Mouse (Mus musculus) liver, embryonic 14.5 days (tissue): ENCODE results near the gene Mia2. TPM values are rescaled to one million over a fixed set of nuclear protein-coding genes. Genes with fewer than 3 reads are reported as not detected.
"Not testable (repeated sequence)": the region's sequence is repeated elsewhere in the genome, so short reads cannot be mapped to it uniquely, and the experiment has no call there.

ENCODE experiments used
- ATAC-seq: fragments of 200-750 bp; cut with Nextera tagmentation; 2 replicates; pipeline ENCODE4 v1.8.0; 2017; ENCODE audit warnings: moderate number of reproducible peaks, mild to moderate bottlenecking, moderate library complexity; ENCODE audit not compliant: insufficient read depth
- DNase-seq, 3 experiments: peaks; one replicate each; pipeline ENCODE4 v3.0.0-alpha.2; 2012 to 2013; ENCODE audit warnings: low read depth in 3 of 3, low spot score in 3 of 3
- H3K27ac ChIP-seq: fragments of 300-500 bp; sonication (generic); 2 replicates; pipeline ENCODE4 v1.5.1; 2014; ENCODE audit warnings: moderate library complexity, mild to moderate bottlenecking, control low read depth, inconsistent platforms
- H3K27me3 ChIP-seq: fragments of 300-500 bp; sonication (generic); 2 replicates; pipeline ENCODE4 v1.6.1; 2014; ENCODE audit warnings: mild to moderate bottlenecking, low read length, moderate library complexity; ENCODE audit not compliant: control insufficient read depth, insufficient read depth
- H3K36me3 ChIP-seq: fragments of 300-500 bp; sonication (generic); replicated peaks from 2 replicates; pipeline ENCODE4 v1.6.1; 2014; ENCODE audit warnings: low read depth; ENCODE audit not compliant: control insufficient read depth, insufficient read depth
- H3K4me1 ChIP-seq, 2 experiments: fragments of 200-500 bp in 1 of 2; fragments of 300-500 bp in 1 of 2; sonication (generic) in 1 of 2; replicated peaks; 2 replicates each; pipeline ENCODE4 v1.6.1; 2012 to 2014; ENCODE audit warnings: antibody characterized with exemption in 1 of 2, inconsistent platforms in 1 of 2, low read length in 1 of 2; ENCODE audit not compliant: control insufficient read depth in 2 of 2, insufficient read depth in 2 of 2
- H3K4me2 ChIP-seq: fragments of 300-500 bp; sonication (generic); 2 replicates; pipeline ENCODE4 v1.6.1; 2014; ENCODE audit warnings: low read depth, mild to moderate bottlenecking, control low read depth, moderate library complexity
- H3K4me3 ChIP-seq, 2 experiments: fragments of 200-500 bp in 1 of 2; fragments of 300-500 bp in 1 of 2; sonication (generic) in 1 of 2; 2 replicates each; pipeline ENCODE4 v1.5.1; 2012 to 2014; ENCODE audit warnings: low read depth in 2 of 2, low read length in 2 of 2, mild to moderate bottlenecking in 2 of 2, control low read depth in 1 of 2, inconsistent platforms in 1 of 2, moderate library complexity in 1 of 2; ENCODE audit not compliant: insufficient read depth in 1 of 2
- H3K9ac ChIP-seq: fragments of 300-500 bp; sonication (generic); replicated peaks from 2 replicates; pipeline ENCODE4 v1.6.1; 2014; ENCODE audit warnings: mild to moderate bottlenecking, control low read depth, moderate library complexity
- H3K9me3 ChIP-seq: fragments of 300-500 bp; sonication (generic); 2 replicates; pipeline ENCODE4 v1.6.1; 2016; ENCODE audit warnings: low read length, mixed read lengths; ENCODE audit not compliant: control insufficient read depth
- CTCF ChIP-seq: IDR thresholded peaks from 2 replicates; pipeline ENCODE4 v1.5.1; 2016; ENCODE audit warnings: antibody characterized with exemption, low read depth, control low read depth
- EP300 ChIP-seq: IDR thresholded peaks from 2 replicates; pipeline ENCODE4 v1.6.1; 2016; ENCODE audit warnings: antibody characterized with exemption, low read depth
- WGBS: fragments of 180-500 bp; shearing (Covaris S2); extraction: QIAGEN DNeasy Blood & Tissue Kit; methylation state at CpG from one replicate; pipeline ENCODE4 v1.1.7; 2014; ENCODE audit not compliant: insufficient replicate concordance; 5-methylcytosine and 5-hydroxymethylcytosine counted together
- polyA plus RNA-seq, 2 experiments: library from polyadenylated mRNA; depleted of rRNA in 1 of 2; stranded (reverse) in 1 of 2; unstranded in 1 of 2; fragments of >200 nt; fragmentation: Nextera tagmentation in 1 of 2; extraction: Ambion mirVana in 1 of 2; gene quantifications; 2 replicates each; pipeline versions ENCODE4 v1.2.1 to v1.2.3; 2012 to 2014

Mia2 gene
- polyA plus RNA-seq, 2 experiments = 31.7 to 43.4 TPM

DNA sequence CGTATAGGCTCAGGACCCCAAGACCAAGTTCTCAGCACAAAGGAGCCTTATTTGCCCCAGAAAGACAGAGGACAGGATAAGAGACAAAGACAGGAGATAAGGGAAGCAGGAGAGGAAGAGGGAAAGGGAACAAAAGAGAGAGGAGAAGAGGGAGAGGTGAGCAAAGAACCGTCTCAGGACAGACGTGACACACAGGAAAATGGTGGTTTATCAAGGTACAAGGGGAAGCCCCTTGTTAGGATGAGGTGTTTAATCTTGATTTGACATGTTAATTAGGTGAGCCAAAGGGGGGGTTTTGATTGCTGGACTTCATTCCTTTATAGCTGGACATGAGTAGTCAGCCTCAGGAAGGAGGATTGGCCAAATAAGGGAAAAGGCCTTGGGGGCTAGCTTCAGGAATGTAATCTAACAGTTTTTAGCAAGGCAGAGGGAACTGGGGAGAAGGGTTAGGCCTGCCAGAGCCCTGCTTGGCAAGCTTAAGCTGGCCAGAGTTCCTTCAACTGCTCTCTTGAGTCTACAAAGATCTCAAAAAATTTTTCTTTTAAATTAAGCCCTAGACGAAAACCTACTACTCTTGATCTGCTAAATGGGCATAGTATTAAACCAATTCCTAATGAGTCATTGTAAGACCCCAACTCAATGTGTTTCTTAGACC is 40.3 kb upstream of the Mia2 start:
- Histone ChIP-seq H3K27me3 (no peaks in the 10 kb centered on the region), H3K36me3 (peaks cover 18% of the 10 kb centered on the region; the same call in 1 of the 2 replicates), H3K9me3 (no peaks in the 10 kb centered on the region), H3K9ac (no peak overlapping the region), H3K4me1 (peaks cover 16 to 29% of the 10 kb centered on the region in 2 experiments), H3K4me3 (no peak overlapping the region), H3K4me2 (no peak overlapping the region), H3K27ac (no peak overlapping the region)
- 54% methylated on average over 4 of the region's 4 CpGs for WGBS
- no peak for DNase-seq
- ATAC-seq = no peak
- no peak for TF ChIP-seq CTCF
- no peak for TF ChIP-seq EP300

DNA sequence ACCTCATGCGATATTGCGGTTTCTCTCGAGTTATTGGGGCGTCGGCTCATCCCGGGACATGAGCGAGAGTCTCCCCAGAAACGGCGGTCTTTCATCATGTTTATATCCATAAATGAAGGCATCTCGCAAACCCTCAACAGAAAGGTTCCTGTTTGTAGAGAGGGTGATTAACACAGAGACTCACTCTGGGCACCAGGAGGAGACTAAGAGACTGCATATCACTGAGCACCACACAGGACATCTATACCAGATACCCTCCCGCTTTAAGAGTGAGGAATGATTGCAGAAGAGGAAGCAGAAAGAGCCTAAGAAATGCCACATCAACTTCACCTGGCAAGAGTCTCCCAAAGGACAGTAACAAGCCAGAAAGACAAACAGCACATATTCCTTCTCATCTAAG is 39.4 kb upstream of the Mia2 start:
- Histone ChIP-seq H3K4me3 (no peak overlapping the region), H3K36me3 (peaks cover 13% of the 10 kb centered on the region; the same call in 1 of the 2 replicates), H3K9ac (no peak overlapping the region), H3K27ac (no peak overlapping the region), H3K9me3 (no peaks in the 10 kb centered on the region), H3K27me3 (no peaks in the 10 kb centered on the region), H3K4me1 (peaks cover 19 to 30% of the 10 kb centered on the region in 2 experiments), H3K4me2 (no peak overlapping the region)
- 87% methylated on average over 11 of the region's 11 CpGs for WGBS
- no peak for TF ChIP-seq CTCF
- no peak for TF ChIP-seq EP300
- ATAC-seq (no peak), DNase-seq (no peak)

DNA sequence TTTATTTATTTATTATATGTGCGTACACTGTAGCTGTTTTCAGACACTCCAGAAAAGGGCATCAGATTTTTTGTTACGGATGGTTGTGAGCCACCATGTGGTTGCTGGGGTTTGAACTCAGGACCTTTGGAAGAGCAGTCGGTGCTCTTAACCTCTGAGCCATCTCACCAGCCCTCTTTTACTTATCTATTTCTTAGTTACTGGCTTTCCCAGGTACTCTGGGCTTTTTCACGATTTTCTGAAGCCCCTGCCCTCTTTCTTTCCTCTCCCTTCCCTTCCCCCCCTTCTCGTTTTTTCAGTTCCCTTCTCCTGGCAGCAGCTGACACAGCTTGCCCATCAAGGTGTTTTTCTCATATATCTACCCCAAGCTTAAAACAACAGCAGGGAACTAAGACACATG is 37.4 kb upstream of the Mia2 start:
- WGBS = 68% methylated on average over 5 of the region's 5 CpGs
- not testable (repeated sequence) for H3K4me3 ChIP-seq, H3K9ac ChIP-seq, H3K4me2 ChIP-seq, H3K27ac ChIP-seq, H3K9me3 ChIP-seq, DNase-seq, H3K27me3 ChIP-seq, ATAC-seq
- H3K4me1 ChIP-seq = peaks cover 16 to 25% of the 10 kb centered on the region in 2 experiments
- H3K36me3 ChIP-seq = peaks cover 13% of the 10 kb centered on the region; the same call in 1 of the 2 replicates

DNA sequence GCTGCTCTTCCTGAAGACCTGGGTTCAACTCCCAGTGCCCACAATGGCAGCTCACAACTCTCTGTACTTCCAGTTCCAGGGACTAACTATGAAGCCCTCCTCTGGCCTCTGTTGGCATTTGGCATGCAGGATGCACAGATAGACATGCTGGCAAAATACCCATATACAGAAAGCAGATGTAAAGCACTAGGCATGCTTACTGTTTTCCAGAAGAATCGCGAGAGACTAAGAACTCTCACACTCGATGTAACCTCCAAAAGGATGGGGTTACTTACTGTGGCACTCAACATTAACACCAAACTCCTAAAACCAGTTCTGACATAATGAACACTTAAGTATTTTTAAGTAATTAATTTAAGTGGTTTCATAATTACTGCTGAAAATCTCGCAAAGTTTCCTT is 35.3 kb upstream of the Mia2 start:
- peak overlapping the region; percentile 74 to 83 for H3K4me3 ChIP-seq
- H3K4me1 ChIP-seq = peaks cover 11 to 12% of the 10 kb centered on the region in 2 experiments
- no peaks in the 10 kb centered on the region for H3K9me3 ChIP-seq
- no peak for DNase-seq
- WGBS = 49% methylated on average over 4 of the region's 4 CpGs
- peak overlapping the region; percentile 96 for H3K4me2 ChIP-seq
- no peak for TF ChIP-seq EP300
- TF ChIP-seq CTCF = no peak
- peaks cover 13% of the 10 kb centered on the region; the same call in 1 of the 2 replicates for H3K36me3 ChIP-seq
- peak overlapping the region; percentile 96 for H3K9ac ChIP-seq
- H3K27me3 ChIP-seq = no peaks in the 10 kb centered on the region
- ATAC-seq = no peak
- H3K27ac ChIP-seq = peak overlapping the region; percentile 81

DNA sequence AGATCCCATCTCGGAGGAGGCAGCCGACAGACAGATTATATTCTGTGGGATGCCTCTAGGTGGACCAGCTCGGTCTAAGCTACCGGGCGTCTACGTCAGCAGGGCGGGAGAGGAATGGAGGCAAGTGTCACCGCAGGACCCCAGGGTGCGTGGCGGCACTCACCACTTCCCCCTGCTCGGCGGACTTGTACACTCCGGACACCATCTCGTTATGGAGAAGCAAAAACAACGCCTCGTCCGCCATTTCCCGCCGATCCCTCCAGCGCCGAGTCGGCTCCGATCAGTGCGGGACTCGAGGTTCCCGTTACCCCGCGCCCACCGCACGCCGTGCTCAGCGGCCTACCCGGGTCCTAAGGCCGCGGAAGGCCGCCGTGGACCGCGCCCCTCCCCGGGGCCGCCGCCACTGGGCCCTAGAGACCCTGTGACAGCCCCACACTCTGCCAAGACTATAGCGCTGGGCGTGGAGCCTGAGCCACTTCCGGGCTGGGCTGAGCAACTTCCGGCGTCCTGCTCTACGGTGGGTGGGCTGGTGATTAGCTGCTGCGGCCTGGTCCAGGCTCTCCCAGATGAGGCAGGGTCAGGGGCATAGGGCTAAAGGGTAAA is 34.5 kb upstream of the Mia2 start, which contains the start of gene Trappc6b:
TSS of gene Trappc6b (minus strand) at position 480 of the 603 bp plus-strand sequence.
- no peaks in the 10 kb centered on the region for H3K9me3 ChIP-seq
- H3K36me3 ChIP-seq = peaks cover 13% of the 10 kb centered on the region; the same call in 1 of the 2 replicates
- H3K27ac ChIP-seq = peak within 1 kb of the TSS; percentile 81
- H3K4me1 ChIP-seq = peaks cover 15 to 18% of the 10 kb centered on the region in 2 experiments
- peak within 1 kb of the TSS; percentile 96 for H3K4me2 ChIP-seq
- WGBS = under 1% methylated on average over 49 of the region's 49 CpGs
- H3K9ac ChIP-seq = peak within 1 kb of the TSS; percentile 96
- ATAC-seq = peak; percentile 93
- DNase-seq = peak in 2 of 3 experiments; percentile 52 to 60
- TF ChIP-seq CTCF = peak; percentile 53
- TF ChIP-seq EP300 = no peak
- peak within 1 kb of the TSS; percentile 74 to 83 for H3K4me3 ChIP-seq
- no peaks in the 10 kb centered on the region for H3K27me3 ChIP-seq
